Mouse (Mus musculus): ENCODE measurements around the gene Rtkn. TPM values are rescaled to one million over a fixed set of nuclear protein-coding genes. Genes with fewer than 3 reads are reported as not detected.
A peak's percentile ranks its signal among the peaks of the same experiment; 100 is the strongest.
"Not testable (repeated sequence)": the region's sequence is repeated elsewhere in the genome, so short reads cannot be mapped to it uniquely, and the experiment has no call there.

Gene Rtkn
- polyA plus RNA-seq, 1 experiment from 2014 or later, result 46.7 TPM

- no peaks in the 10 kb centered on the region for H3K9me3 ChIP-seq
- H3K9ac ChIP-seq, result no peak overlapping the region
- peak overlapping the region; percentile 4; the same call in 1 of the 2 replicates for H3K27ac ChIP-seq
- no peak overlapping the region for H3K4me2 ChIP-seq
- no peak overlapping the region for H3K4me3 ChIP-seq
- peaks cover 27% of the 10 kb centered on the region for H3K4me1 ChIP-seq
- peaks cover 50% of the 10 kb centered on the region for H3K36me3 ChIP-seq
- WGBS, result 73% methylated on average over 9 of the region's 9 CpGs
- H3K27me3 ChIP-seq, result no peaks in the 10 kb centered on the region
- ATAC-seq (ENCODE audit: insufficient number of reproducible peaks, insufficient read depth, low FRiP score, low TSS enrichment, low read depth), result no peak
These were observed 10.5 kb downstream of the Rtkn start for GRCm38 (mm10) chr6:83145805-83146204.

- Histone ChIP-seq H3K27ac (no peak overlapping the region), H3K27me3 (no peaks in the 10 kb centered on the region), H3K36me3 (peaks cover 65% of the 10 kb centered on the region)
These were observed 12.0 kb downstream of the Rtkn start for GRCm38 (mm10) chr6:83147280-83147679.

DNA sequence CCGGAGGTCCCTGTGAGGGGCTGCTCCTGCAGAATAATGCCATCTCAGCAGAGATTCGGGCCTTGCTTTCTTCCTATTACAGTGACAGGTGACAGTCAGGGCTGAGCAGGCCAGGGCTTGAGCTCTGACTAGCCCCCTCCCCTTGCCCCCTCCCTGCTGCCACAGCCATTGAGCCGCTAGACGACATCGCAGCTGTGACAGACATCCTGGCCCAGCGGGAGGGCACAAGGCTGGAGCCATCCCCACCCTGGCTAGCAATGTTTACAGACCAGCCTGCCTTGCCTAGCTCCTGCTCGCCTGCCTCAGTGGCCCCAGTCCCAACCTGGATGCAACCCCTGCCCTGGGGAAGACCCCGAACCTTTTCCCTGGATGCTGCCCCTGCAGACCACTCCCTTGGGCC lies 16.5 kb downstream of the Rtkn start:
- Histone ChIP-seq H3K9me3 (no peaks in the 10 kb centered on the region), H3K36me3 (peaks cover 69% of the 10 kb centered on the region), H3K27me3 (no peaks in the 10 kb centered on the region), H3K4me1 (peaks cover 19% of the 10 kb centered on the region), H3K4me3 (no peak overlapping the region), H3K9ac (0 out of 2 replicates have a peak overlapping the region, but pooled peaks have one; percentile 16), H3K4me2 (no peak overlapping the region), H3K27ac (no peak overlapping the region)
- 43% methylated on average over 8 of the region's 8 CpGs for WGBS
- ATAC-seq (ENCODE audit: insufficient number of reproducible peaks, insufficient read depth, low FRiP score, low TSS enrichment, low read depth), result no peak

More at GRCm38 (mm10) chr6:83147280-83147679, 12.0 kb downstream of the Rtkn start:
- ATAC-seq (ENCODE audit: insufficient number of reproducible peaks, insufficient read depth, low FRiP score, low TSS enrichment, low read depth), result no peak
- 62% methylated on average over 7 of the region's 7 CpGs for WGBS
- Histone ChIP-seq H3K4me3 (no peak overlapping the region), H3K4me2 (no peak overlapping the region), H3K9me3 (no peaks in the 10 kb centered on the region), H3K4me1 (peaks cover 16% of the 10 kb centered on the region), H3K9ac (no peak overlapping the region)

DNA sequence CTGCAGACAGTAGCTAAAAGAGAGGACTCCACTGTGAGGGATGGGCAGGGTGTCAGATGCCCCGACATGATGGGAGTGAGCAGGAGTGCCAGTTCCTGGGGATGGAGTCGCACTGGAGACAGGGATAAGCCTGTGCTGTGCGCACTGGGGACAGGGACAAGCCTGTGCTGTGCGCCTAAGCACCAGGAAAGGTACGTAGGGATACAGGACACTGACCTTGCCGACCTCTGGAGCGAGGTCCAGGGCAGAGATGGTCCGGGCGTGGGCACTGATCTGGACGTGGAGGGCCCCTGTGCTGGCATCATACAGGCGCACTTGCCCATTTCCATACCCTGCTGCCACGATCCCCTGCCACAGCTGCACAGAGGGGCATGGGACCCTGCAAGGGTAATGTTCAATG lies 17.8 kb downstream of the Rtkn start:
- WGBS, result 86% methylated on average over 12 of the region's 12 CpGs
- ATAC-seq (ENCODE audit: insufficient number of reproducible peaks, insufficient read depth, low FRiP score, low TSS enrichment, low read depth), result no peak
- H3K4me3 ChIP-seq, result no peak overlapping the region
- H3K4me2 ChIP-seq, result no peak overlapping the region
- H3K27me3 ChIP-seq, result no peaks in the 10 kb centered on the region
- H3K27ac ChIP-seq, result no peak overlapping the region
- peaks cover 19% of the 10 kb centered on the region for H3K4me1 ChIP-seq
- H3K36me3 ChIP-seq, result peaks cover 55% of the 10 kb centered on the region
- H3K9me3 ChIP-seq, result no peaks in the 10 kb centered on the region
- H3K9ac ChIP-seq, result no peak overlapping the region

GRCm38 (mm10) chr6:83153485-83153884 lies 18.2 kb downstream of the Rtkn start:
- H3K4me1 ChIP-seq, result peaks cover 19% of the 10 kb centered on the region
- peaks cover 51% of the 10 kb centered on the region for H3K36me3 ChIP-seq
- H3K4me3 ChIP-seq, result no peak overlapping the region
- no peak overlapping the region for H3K4me2 ChIP-seq
- H3K9ac ChIP-seq, result no peak overlapping the region
- ATAC-seq (ENCODE audit: insufficient number of reproducible peaks, insufficient read depth, low FRiP score, low TSS enrichment, low read depth), result no peak
- no peaks in the 10 kb centered on the region for H3K9me3 ChIP-seq
- no peak overlapping the region for H3K27ac ChIP-seq
- 62% methylated on average over 5 of the region's 5 CpGs for WGBS
- H3K27me3 ChIP-seq, result no peaks in the 10 kb centered on the region

GRCm38 (mm10) chr6:83155552-83156238 lies 20.4 kb downstream of the Rtkn start:
- Histone ChIP-seq H3K4me3 (peak overlapping the region; percentile 59), H3K9me3 (no peaks in the 10 kb centered on the region), H3K9ac (peak overlapping the region; percentile 71), H3K4me2 (peak overlapping the region; percentile 87), H3K36me3 (peaks cover 29% of the 10 kb centered on the region), H3K27me3 (peaks cover 9% of the 10 kb centered on the region), H3K27ac (no peak overlapping the region), H3K4me1 (peaks cover 19% of the 10 kb centered on the region)
- ATAC-seq (ENCODE audit: insufficient number of reproducible peaks, insufficient read depth, low FRiP score, low TSS enrichment, low read depth), result no peak
- WGBS, result 9% methylated on average over 23 of the region's 23 CpGs

- no peak within 1 kb of the TSS for H3K27ac ChIP-seq
- WGBS, result under 1% methylated on average over 32 of the region's 32 CpGs
- H3K4me1 ChIP-seq, result peaks cover 22% of the 10 kb centered on the region
- peak within 1 kb of the TSS; percentile 71 for H3K9ac ChIP-seq
- peak within 1 kb of the TSS; percentile 59 for H3K4me3 ChIP-seq
- peak; percentile 52; the same call in 1 of the 2 replicates for ATAC-seq (ENCODE audit: insufficient number of reproducible peaks, insufficient read depth, low FRiP score, low TSS enrichment, low read depth)
- H3K36me3 ChIP-seq, result peaks cover 23% of the 10 kb centered on the region
- peak within 1 kb of the TSS; percentile 87 for H3K4me2 ChIP-seq
- H3K27me3 ChIP-seq, result peaks cover 15% of the 10 kb centered on the region
- H3K9me3 ChIP-seq, result no peaks in the 10 kb centered on the region
These were observed 21.0 kb downstream of the Rtkn start, which contains the start of the genes Wdr54 and 1700003E16Rik for GRCm38 (mm10) chr6:83156259-83156684. Gene Wdr54, minus strand, starts transcription at chr6:83156397. Gene 1700003E16Rik, plus strand, starts transcription at chr6:83156404.

- WGBS, result 23% methylated on average over 3 of the region's 3 CpGs
- not testable (repeated sequence) for H3K4me2 ChIP-seq; H3K9me3 ChIP-seq; H3K4me3 ChIP-seq; H3K36me3 ChIP-seq; ATAC-seq (ENCODE audit: insufficient number of reproducible peaks, insufficient read depth, low FRiP score, low TSS enrichment, low read depth); H3K27ac ChIP-seq; H3K9ac ChIP-seq
- peaks cover 34% of the 10 kb centered on the region for H3K4me1 ChIP-seq
- H3K27me3 ChIP-seq, result peaks cover 32% of the 10 kb centered on the region
These were observed 24.2 kb downstream of the Rtkn start for GRCm38 (mm10) chr6:83159456-83159855.

DNA sequence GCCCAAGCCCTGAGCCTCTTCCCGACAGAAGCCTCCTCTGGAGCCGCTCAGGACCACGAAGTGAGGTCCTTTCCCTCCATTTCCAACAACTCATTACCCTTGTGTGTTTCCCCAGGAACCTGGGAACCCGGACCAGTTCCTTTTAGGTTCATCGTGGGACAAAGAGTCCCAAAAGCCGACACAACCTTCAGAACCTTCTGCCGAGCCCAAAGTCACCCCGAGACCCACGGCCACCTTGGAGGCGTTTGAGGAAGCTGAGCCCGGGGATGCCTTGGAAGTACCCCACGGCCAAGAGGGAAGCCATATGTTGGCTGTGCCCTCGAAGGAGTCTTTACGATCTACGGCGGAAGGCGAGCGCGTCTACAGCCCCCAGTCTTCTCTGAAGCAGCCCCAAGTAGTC lies 26.2 kb downstream of the Rtkn start:
- Histone ChIP-seq H3K27me3 (peaks cover 32% of the 10 kb centered on the region), H3K9me3 (no peaks in the 10 kb centered on the region), H3K4me3 (peak overlapping the region; percentile 47), H3K9ac (peak overlapping the region; percentile 67), H3K36me3 (no peaks in the 10 kb centered on the region), H3K27ac (no peak overlapping the region), H3K4me1 (peaks cover 24% of the 10 kb centered on the region), H3K4me2 (peak overlapping the region; percentile 83)
- 5% methylated on average over 19 of the region's 19 CpGs for WGBS
- no peak for ATAC-seq (ENCODE audit: insufficient number of reproducible peaks, insufficient read depth, low FRiP score, low TSS enrichment, low read depth)

DNA sequence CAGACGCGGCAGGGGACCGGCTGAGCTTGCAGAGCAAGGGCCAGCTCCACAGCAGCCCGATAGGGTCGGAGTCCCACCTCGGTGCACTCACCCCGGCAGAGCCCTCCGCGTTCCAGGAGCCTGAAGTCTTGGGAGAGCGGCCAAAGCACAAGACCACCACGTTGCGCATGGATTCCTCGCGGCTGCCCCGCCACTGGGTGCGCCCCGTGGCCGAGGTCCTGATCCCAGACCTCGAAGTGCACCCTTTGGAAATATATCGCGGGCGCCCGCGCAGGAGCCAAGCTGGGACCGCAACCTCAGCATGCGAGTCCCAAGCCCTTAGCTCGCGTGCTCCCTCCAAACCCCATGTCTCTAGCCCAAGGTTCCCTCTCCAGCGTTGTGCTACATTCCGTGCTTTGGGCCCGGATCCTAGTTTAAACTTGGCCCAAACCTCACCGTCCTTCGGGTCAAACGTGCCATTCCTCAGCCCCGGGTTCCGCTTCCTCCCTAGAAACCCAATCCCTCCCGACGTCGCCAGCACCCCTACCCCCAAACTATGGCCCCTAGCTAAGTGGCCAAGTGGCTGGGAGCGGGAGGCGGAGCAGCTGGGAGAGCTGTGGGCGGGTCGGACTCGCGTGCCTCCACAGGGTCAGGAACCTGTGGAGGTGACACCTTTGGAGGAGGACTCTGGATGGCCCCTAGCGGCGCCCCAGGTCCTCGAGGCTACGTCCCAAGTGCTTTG lies 26.8 kb downstream of the Rtkn start:
- Histone ChIP-seq H3K27ac (no peak overlapping the region), H3K4me1 (peaks cover 29% of the 10 kb centered on the region), H3K4me3 (peak overlapping the region; percentile 47), H3K36me3 (no peaks in the 10 kb centered on the region), H3K4me2 (peak overlapping the region; percentile 83), H3K9me3 (no peaks in the 10 kb centered on the region), H3K27me3 (peaks cover 32% of the 10 kb centered on the region), H3K9ac (peak overlapping the region; percentile 67)
- ATAC-seq (ENCODE audit: insufficient number of reproducible peaks, insufficient read depth, low FRiP score, low TSS enrichment, low read depth), result no peak
- under 1% methylated on average over 49 of the region's 49 CpGs for WGBS

- Histone ChIP-seq H3K9me3 (no peaks in the 10 kb centered on the region), H3K4me3 (peak overlapping the region; percentile 47), H3K27ac (no peak overlapping the region), H3K4me2 (peak overlapping the region; percentile 83), H3K9ac (peak overlapping the region; percentile 67), H3K36me3 (no peaks in the 10 kb centered on the region), H3K27me3 (peaks cover 32% of the 10 kb centered on the region), H3K4me1 (peaks cover 34% of the 10 kb centered on the region)
- no peak for ATAC-seq (ENCODE audit: insufficient number of reproducible peaks, insufficient read depth, low FRiP score, low TSS enrichment, low read depth)
- 0% methylated on average over 8 of the region's 8 CpGs for WGBS
These were observed 27.4 kb downstream of the Rtkn start for GRCm38 (mm10) chr6:83162701-83163100.

Measured in embryonic facial prominence, embryonic 13.5 days (tissue).